Mouse (Mus musculus) monocyte, adult 2 months (primary cell): ENCODE measurements at regions not wholly inside any gene's neighbourhood (a gene's known extent, or its start where the extent isn't known, plus 50 kb on each side); places are given as distances from the start of the nearest gene placed in this dataset.

Source experiments
- DNase-seq, 2 experiments: peaks; one replicate each; pipeline ENCODE4 v3.0.0; 2022; ENCODE audit warnings: low spot score in 2 of 2, low read depth in 1 of 2

- DNase-seq: no peak
Observed at GRCm38 (mm10) chr12:106722010-106722362, 712.0 kb downstream of the Vrk1 start.

GRCm38 (mm10) chr12:106722761-106723160, 712.7 kb downstream of the Vrk1 start:
- DNase-seq: no peak

- DNase-seq: no peak
Observed at GRCm38 (mm10) chr12:106726920-106727319, 716.9 kb downstream of the Vrk1 start.

GRCm38 (mm10) chr12:106727486-106727885, 717.5 kb downstream of the Vrk1 start:
- no peak for DNase-seq

- DNase-seq: no peak
Observed at GRCm38 (mm10) chr12:106729686-106730085, 719.7 kb downstream of the Vrk1 start.

GRCm38 (mm10) chr12:106732108-106732857, 722.3 kb downstream of the Vrk1 start:
- DNase-seq: no peak

GRCm38 (mm10) chr12:106748765-106749164, 738.7 kb downstream of the Vrk1 start:
- DNase-seq: no peak

GRCm38 (mm10) chr12:106763552-106763951, 724.9 kb upstream of the 3110018I06Rik start:
- DNase-seq: no peak

- DNase-seq: no peak
Observed at GRCm38 (mm10) chr12:106764516-106764915, 723.9 kb upstream of the 3110018I06Rik start.

GRCm38 (mm10) chr12:106773536-106773935, 714.9 kb upstream of the 3110018I06Rik start:
- DNase-seq: no peak

GRCm38 (mm10) chr12:106796596-106796995, 691.8 kb upstream of the 3110018I06Rik start:
- no peak for DNase-seq

GRCm38 (mm10) chr12:106819736-106820135, 668.7 kb upstream of the 3110018I06Rik start:
- DNase-seq: no peak

- no peak for DNase-seq
Observed at GRCm38 (mm10) chr12:106822311-106822710, 666.1 kb upstream of the 3110018I06Rik start.

- no peak for DNase-seq
Observed at GRCm38 (mm10) chr12:106828542-106828941, 659.9 kb upstream of the 3110018I06Rik start.

- no peak for DNase-seq
Observed at GRCm38 (mm10) chr12:106829323-106829722, 659.1 kb upstream of the 3110018I06Rik start.

GRCm38 (mm10) chr12:106835241-106835640, 653.2 kb upstream of the 3110018I06Rik start:
- DNase-seq: no peak

- DNase-seq: no peak
Observed at GRCm38 (mm10) chr12:106839618-106840017, 648.8 kb upstream of the 3110018I06Rik start.

GRCm38 (mm10) chr12:106840150-106840651, 648.2 kb upstream of the 3110018I06Rik start:
- DNase-seq: no peak

- DNase-seq: no peak
Observed at GRCm38 (mm10) chr12:106841996-106842395, 646.4 kb upstream of the 3110018I06Rik start.

GRCm38 (mm10) chr12:106842396-106842795, 646.0 kb upstream of the 3110018I06Rik start:
- DNase-seq: no peak

GRCm38 (mm10) chr12:106851666-106852065, 636.8 kb upstream of the 3110018I06Rik start:
- no peak for DNase-seq

- no peak for DNase-seq
Observed at GRCm38 (mm10) chr12:106852736-106853135, 635.7 kb upstream of the 3110018I06Rik start.

- DNase-seq: no peak
Observed at GRCm38 (mm10) chr12:106853711-106854240, 634.7 kb upstream of the 3110018I06Rik start.
